Comparison of ENCODE assay signal across 9 mouse cellular contexts in the genomic region with DNA sequence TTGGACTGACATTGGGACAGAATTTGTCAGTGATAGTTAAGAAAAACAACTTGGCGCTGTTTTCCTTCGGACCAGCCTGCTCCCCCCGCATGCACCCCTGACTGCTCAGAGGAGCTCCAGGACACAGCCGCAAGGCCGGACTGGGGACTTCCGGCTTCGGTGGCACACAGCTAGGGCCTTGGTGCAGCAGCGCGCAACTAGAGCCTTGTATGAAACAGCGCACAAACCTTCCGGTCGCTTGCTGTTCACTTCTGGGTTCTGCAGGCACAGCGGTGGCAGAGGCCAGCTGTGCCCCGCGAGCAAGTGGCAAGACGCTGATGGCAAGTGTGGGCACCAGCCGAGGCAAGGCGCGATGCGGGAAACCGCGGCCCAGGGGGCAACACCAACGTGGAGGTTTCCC. TPM values are rescaled to one million over a fixed set of nuclear protein-coding genes. Genes with fewer than 3 reads are reported as not detected.
DNase-seq lines count a peak whose midpoint lies in the region; ATAC-seq and TF ChIP-seq lines count a peak whose summit lies in the region.
"Had no signal": no experiment of that assay in that cellular context is flagged by ENCODE, and none has a peak within 500 bp of the region (broad histone marks: within the 10 kb centered on the region; RNA-seq: fewer than 3 reads in every experiment).

No protein-coding gene starts in this region.

- H3K4me2 ChIP-seq in limb, embryonic 12.5 days, result peak overlapping the region; percentile 41
- H3K4me2 ChIP-seq in stomach, postnatal 0 days (replicated peaks; ENCODE audit: low read depth), result peak overlapping the region; percentile 20

- no peaks in the 10 kb centered on the region for H3K4me1 ChIP-seq in testis, adult 2 months (ENCODE audit: control insufficient read depth, insufficient read depth, low read length)
- H3K4me1 ChIP-seq in limb, embryonic 12.5 days (replicated peaks), result no peaks in the 10 kb centered on the region
- no peaks in the 10 kb centered on the region for H3K4me1 ChIP-seq in stomach, postnatal 0 days (replicated peaks; ENCODE audit: control insufficient read depth, insufficient read depth)

- no peaks in the 10 kb centered on the region for H3K36me3 ChIP-seq in testis, adult 2 months (ENCODE audit: control insufficient read depth, insufficient read depth, low read length)
- no peaks in the 10 kb centered on the region for H3K36me3 ChIP-seq in limb, embryonic 12.5 days
- no peaks in the 10 kb centered on the region for H3K36me3 ChIP-seq in stomach, postnatal 0 days (ENCODE audit: control insufficient read depth, insufficient read depth, low read length)

- H3K9me3 ChIP-seq in limb, embryonic 12.5 days, result peaks cover 12% of the 10 kb centered on the region; the same call in 1 of the 2 replicates
- H3K9me3 ChIP-seq in stomach, postnatal 0 days (ENCODE audit: control insufficient read depth, low read length), result no peaks in the 10 kb centered on the region

- peak overlapping the region; percentile 19 for H3K4me3 ChIP-seq in testis, adult 2 months (ENCODE audit: control insufficient read depth, low read depth, low read length)
- 0 out of 2 replicates have a peak overlapping the region, but pooled peaks have one; percentile 9 for H3K4me3 ChIP-seq in limb, embryonic 12.5 days (replicated peaks)
- H3K4me3 ChIP-seq in stomach, postnatal 0 days (ENCODE audit: low read depth, low read length), result no peak overlapping the region

- TF ChIP-seq CTCF in testis, adult 2 months (IDR thresholded peaks at IDR 0.05; ENCODE audit: control insufficient read depth, insufficient read depth, insufficient replicate concordance, low read depth, low read length), result no peak
- no peak for TF ChIP-seq CTCF in stomach, postnatal 0 days (IDR thresholded peaks at IDR 0.05; ENCODE audit: low read depth)

- H3K9ac ChIP-seq in limb, embryonic 12.5 days (replicated peaks), result no peak overlapping the region
- H3K9ac ChIP-seq in stomach, postnatal 0 days (ENCODE audit: low read length), result no peak overlapping the region

- TF ChIP-seq EP300 in stomach, postnatal 0 days (optimal IDR thresholded peaks at IDR 0.05), result no peak

- DNase-seq in heart, adult 11 months, result peak; percentile 79
- DNase-seq in heart, postnatal 10 days, result no peak
- DNase-seq in testis, postnatal 14 days (ENCODE audit: low spot score), result no peak
- DNase-seq in stomach, postnatal 0 days (ENCODE audit: low spot score), result no peak
- DNase-seq in kidney, postnatal 36 days, result no peak
- DNase-seq: kidney, adult 8-10 months had no signal

- no peaks in the 10 kb centered on the region for H3K27me3 ChIP-seq in testis, adult 2 months (ENCODE audit: control insufficient read depth, insufficient read depth, low read length)
- H3K27me3 ChIP-seq in limb, embryonic 12.5 days, result no peaks in the 10 kb centered on the region
- no peaks in the 10 kb centered on the region for H3K27me3 ChIP-seq in stomach, postnatal 0 days (ENCODE audit: control insufficient read depth, insufficient read depth, low read length)

- H3K27ac ChIP-seq in testis, adult 2 months (ENCODE audit: control insufficient read depth, insufficient read depth, low read depth, low read length), result no peak overlapping the region
- no peak overlapping the region for H3K27ac ChIP-seq in limb, embryonic 12.5 days
- no peak overlapping the region for H3K27ac ChIP-seq in stomach, postnatal 0 days (replicated peaks)

- TF ChIP-seq POLR2A in testis, adult 2 months (IDR thresholded peaks at IDR 0.05; ENCODE audit: control insufficient read depth, low read depth, low read length), result no peak

- 64% methylated on average over 23 of the region's 23 CpGs for WGBS in limb, embryonic 12.5 days
- WGBS in stomach, postnatal 0 days, result 65% methylated on average over 23 of the region's 23 CpGs

- intact Hi-C loops in heart, postnatal 10 days (cut with DNase I), result no loop called here

- no peak for ATAC-seq in limb, embryonic 12.5 days (ENCODE audit: insufficient number of reproducible peaks, insufficient read depth, low FRiP score, low TSS enrichment, low read depth)
- no peak for ATAC-seq in stomach, postnatal 0 days (ENCODE audit: low FRiP score, low TSS enrichment)
- ATAC-seq in erythroid progenitor cell, adult 5-6 weeks (replicated peaks; ENCODE audit: low FRiP score, poor library complexity, severe bottlenecking), result no peak

RNA-seq across cellular contexts. Expression of gene Kyat3, which starts 12.9 kb away (rescaled TPM):
- 1 to 10 TPM; 3.8 to 6.1 TPM for total RNA-seq in heart, postnatal 10 days (2021)
- 3.1 and 3.8 TPM in 2 replicates for polyA plus RNA-seq in testis, adult 2 months (2012; rRNA removed)
- polyA plus RNA-seq in limb, embryonic 12.5 days (2016; fragmentation: Nextera tagmentation; extraction: Ambion mirVana), result 15.3 and 15.7 TPM in 2 replicates
- polyA plus RNA-seq in stomach, postnatal 0 days (2015; fragmentation: Nextera tagmentation; extraction: Ambion mirVana), result 11.0 and 11.8 TPM in 2 replicates
- total RNA-seq in erythroid progenitor cell, adult 5-6 weeks (2015; ENCODE audit: low replicate concordance), result not detected in 2 replicates
- total RNA-seq in erythroid progenitor cell, adult 5-6 weeks (2017; ENCODE audit: low replicate concordance), result not detected in 2 replicates
